Mouse (Mus musculus) E14TG2a.4 (cell line): ENCODE data around the gene Trappc11.

ENCODE experiments used
- CTCF ChIP-seq: conservative IDR thresholded peaks from 2 replicates; pipeline ENCODE4 v1.5.1; 2014; ENCODE audit warnings: low read length
- NANOG ChIP-seq: IDR thresholded peaks from 2 replicates; pipeline ENCODE4 v1.6.1; 2014; ENCODE audit warnings: borderline replicate concordance, low read length, mixed read lengths

- no peak for TF ChIP-seq CTCF
- no peak for TF ChIP-seq NANOG
These were observed 33.3 kb upstream of the Trappc11 start for GRCm38 (mm10) chr8:47566551-47566950.
